Mouse (Mus musculus) hindbrain, embryonic 13.5 days (tissue): ENCODE results near the gene Olfr1389. TPM values are rescaled to one million over a fixed set of nuclear protein-coding genes. Genes with fewer than 3 reads are reported as not detected.

Experiments used
- polyA plus RNA-seq: library from polyadenylated mRNA; unstranded; fragments of >200 nt; fragmentation: Nextera tagmentation; extraction: Ambion mirVana; gene quantifications from 2 replicates; pipeline ENCODE4 v1.2.1, GENCODE M21; 2015

The Olfr1389 gene
- polyA plus RNA-seq, 1 experiment from 2014 or later, result not detected

Other genes with a start within 250 kb of the Olfr1389 start
- 0.05 and 0.10 TPM in 2 replicates for gene Btnl9, start 235.9 kb upstream of the Olfr1389 start, polyA plus RNA-seq
- 53.4 and 54.6 TPM in 2 replicates for gene Zfp62, start 219.8 kb upstream of the Olfr1389 start, polyA plus RNA-seq
- 31.0 and 34.0 TPM in 2 replicates for gene Mgat1, start 178.9 kb upstream of the Olfr1389 start, polyA plus RNA-seq
- gene Olfr1393, start 144.8 kb upstream of the Olfr1389 start, polyA plus RNA-seq, result 0.22 TPM in 1 of 2 replicates, not detected in the other
- not detected in 2 replicates for gene Olfr1392, start 137.8 kb upstream of the Olfr1389 start, polyA plus RNA-seq
- gene Olfr10, start 118.3 kb upstream of the Olfr1389 start, polyA plus RNA-seq, result not detected in 2 replicates
- not detected in 2 replicates for gene Olfr1391, start 100.3 kb upstream of the Olfr1389 start, polyA plus RNA-seq
- gene Olfr1390, start 87.9 kb upstream of the Olfr1389 start, polyA plus RNA-seq, result not detected in 2 replicates
- gene Olfr1388, start 13.6 kb downstream of the Olfr1389 start, polyA plus RNA-seq, result 0.09 TPM in 1 of 2 replicates, not detected in the other
- gene Olfr1387, start 32.3 kb downstream of the Olfr1389 start, polyA plus RNA-seq, result not detected in 2 replicates
- not detected in 2 replicates for gene Olfr1386, start 42.0 kb downstream of the Olfr1389 start, polyA plus RNA-seq
- gene Olfr1385, start 66.0 kb downstream of the Olfr1389 start, polyA plus RNA-seq, result not detected in 2 replicates
- gene Olfr1384, start 83.7 kb downstream of the Olfr1389 start, polyA plus RNA-seq, result not detected in 2 replicates
- not detected in 2 replicates for gene Olfr1383, start 96.6 kb downstream of the Olfr1389 start, polyA plus RNA-seq
- not detected in 2 replicates for gene Olfr1382, start 105.2 kb downstream of the Olfr1389 start, polyA plus RNA-seq
- not detected in 2 replicates for gene Olfr1381, start 120.4 kb downstream of the Olfr1389 start, polyA plus RNA-seq
- not detected in 2 replicates for gene Olfr1380, start 133.8 kb downstream of the Olfr1389 start, polyA plus RNA-seq
- gene Flt4, start 186.2 kb downstream of the Olfr1389 start, polyA plus RNA-seq, result 1.5 and 2.2 TPM in 2 replicates
- gene Scgb3a1, start 240.5 kb downstream of the Olfr1389 start, polyA plus RNA-seq, result not detected in 2 replicates